Mouse (Mus musculus) embryonic facial prominence, embryonic 11.5 days (tissue): ENCODE data around the gene Gsto1. TPM values are rescaled to one million over a fixed set of nuclear protein-coding genes. Genes with fewer than 3 reads are reported as not detected.

Experiments used
- ATAC-seq: fragments of 200-750 bp; cut with Nextera tagmentation; replicated peaks from 2 replicates; pipeline ENCODE4 v1.8.0; 2017; ENCODE audit warnings: low read depth; ENCODE audit not compliant: insufficient number of reproducible peaks, low FRiP score, low TSS enrichment
- DNase-seq: peaks from one replicate; pipeline ENCODE4 v3.0.0-alpha.2; 2015; ENCODE audit warnings: low spot score
- H3K27ac ChIP-seq: fragments of 300-500 bp; sonication (generic); replicated peaks from 2 replicates; pipeline ENCODE4 v1.5.1; 2014; ENCODE audit warnings: mild to moderate bottlenecking, low read depth, low read length, control low read depth
- H3K27me3 ChIP-seq: fragments of 300-500 bp; sonication (generic); 2 replicates; pipeline ENCODE4 v1.6.1; 2014; ENCODE audit warnings: mild to moderate bottlenecking, low read length, moderate library complexity, mixed read lengths; ENCODE audit not compliant: control insufficient read depth, insufficient read depth
- H3K36me3 ChIP-seq: fragments of 300-500 bp; sonication (generic); replicated peaks from 2 replicates; pipeline ENCODE4 v1.6.1; 2014; ENCODE audit warnings: low read depth, mild to moderate bottlenecking, low read length, moderate library complexity, mixed read lengths; ENCODE audit not compliant: control insufficient read depth, insufficient read depth
- H3K4me1 ChIP-seq: fragments of 300-500 bp; sonication (generic); 2 replicates; pipeline ENCODE4 v1.6.1; 2014; ENCODE audit warnings: low read length, mixed read lengths; ENCODE audit not compliant: control insufficient read depth, insufficient read depth
- H3K4me2 ChIP-seq: fragments of 300-500 bp; sonication (generic); 2 replicates; pipeline ENCODE4 v1.6.1; 2014; ENCODE audit warnings: low read depth, mild to moderate bottlenecking, control low read depth, low read length, moderate library complexity
- H3K4me3 ChIP-seq: fragments of 300-500 bp; sonication (generic); 2 replicates; pipeline ENCODE4 v1.5.1; 2014; ENCODE audit warnings: low read depth, low read length, control low read depth
- H3K9ac ChIP-seq: fragments of 300-500 bp; sonication (generic); replicated peaks from 2 replicates; pipeline ENCODE4 v1.6.1; 2014; ENCODE audit warnings: mild to moderate bottlenecking, control low read depth, low read length
- H3K9me3 ChIP-seq: fragments of 300-500 bp; sonication (generic); replicated peaks from 2 replicates; pipeline ENCODE4 v1.6.1; 2016; ENCODE audit warnings: mild to moderate bottlenecking, low read length, inconsistent platforms, mixed read lengths; ENCODE audit not compliant: control insufficient read depth
- WGBS: fragments of 180-500 bp; shearing (Covaris S2); extraction: QIAGEN DNeasy Blood & Tissue Kit; methylation state at CpG from one replicate; pipeline ENCODE4 v1.1.7; 2014; 5-methylcytosine and 5-hydroxymethylcytosine counted together
- polyA plus RNA-seq: library from polyadenylated mRNA; unstranded; fragments of >200 nt; fragmentation: Nextera tagmentation; extraction: Ambion mirVana; gene quantifications from 2 replicates; pipeline ENCODE4 v1.2.1, GENCODE M21; 2014

The Gsto1 gene
- polyA plus RNA-seq, 1 experiment from 2014 or later, result 196 TPM

- no peaks in the 10 kb centered on the region for H3K27me3 ChIP-seq
- peak overlapping the region; percentile 19 for H3K4me3 ChIP-seq
- no peaks in the 10 kb centered on the region; the same call in 1 of the 2 replicates for H3K36me3 ChIP-seq
- ATAC-seq (peak; percentile 57), DNase-seq (peak; percentile 68)
- peak overlapping the region; percentile 79 for H3K9ac ChIP-seq
- no peaks in the 10 kb centered on the region for H3K9me3 ChIP-seq
- H3K4me2 ChIP-seq, result peak overlapping the region; percentile 50
- peaks cover 4% of the 10 kb centered on the region; the same call in 1 of the 2 replicates for H3K4me1 ChIP-seq
- WGBS, result under 1% methylated on average over 10 of the region's 10 CpGs
- peak overlapping the region; percentile 87 for H3K27ac ChIP-seq
Observed at GRCm38 (mm10) chr19:47909387-47910116, 54.8 kb downstream of the Gsto1 start.

- peaks cover 4% of the 10 kb centered on the region; the same call in 1 of the 2 replicates for H3K4me1 ChIP-seq
- H3K36me3 ChIP-seq, result no peaks in the 10 kb centered on the region; the same call in 1 of the 2 replicates
- peak overlapping the region; percentile 79 for H3K9ac ChIP-seq
- ATAC-seq (0 out of 2 replicates have a peak, but pooled peaks have one; percentile 22), DNase-seq (no peak)
- WGBS, result 32% methylated on average over 4 of the region's 4 CpGs
- H3K9me3 ChIP-seq, result no peaks in the 10 kb centered on the region
- peak overlapping the region; percentile 29 for H3K27ac ChIP-seq
- no peaks in the 10 kb centered on the region for H3K27me3 ChIP-seq
- H3K4me3 ChIP-seq, result no peak overlapping the region; the same call in 1 of the 2 replicates
- peak overlapping the region; percentile 50 for H3K4me2 ChIP-seq
Observed at GRCm38 (mm10) chr19:47910117-47910618, 55.4 kb downstream of the Gsto1 start.

- Histone ChIP-seq H3K4me2 (no peak overlapping the region), H3K9me3 (no peaks in the 10 kb centered on the region), H3K36me3 (no peaks in the 10 kb centered on the region), H3K9ac (no peak overlapping the region), H3K27me3 (no peaks in the 10 kb centered on the region), H3K27ac (no peak overlapping the region), H3K4me1 (peaks cover 4% of the 10 kb centered on the region; the same call in 1 of the 2 replicates), H3K4me3 (no peak overlapping the region)
- ATAC-seq (no peak), DNase-seq (no peak)
- WGBS, result 90% methylated on average over 4 of the region's 4 CpGs
Observed at GRCm38 (mm10) chr19:47910751-47911150, 56.0 kb downstream of the Gsto1 start.

GRCm38 (mm10) chr19:47913344-47913743 is 58.6 kb downstream of the Gsto1 start:
- H3K9me3 ChIP-seq, result no peaks in the 10 kb centered on the region
- WGBS, result 84% methylated on average over 7 of the region's 7 CpGs
- no peak overlapping the region for H3K27ac ChIP-seq
- no peak overlapping the region for H3K4me3 ChIP-seq
- H3K27me3 ChIP-seq, result no peaks in the 10 kb centered on the region
- H3K9ac ChIP-seq, result no peak overlapping the region
- no peak for DNase-seq
- peaks cover 4% of the 10 kb centered on the region; the same call in 1 of the 2 replicates for H3K4me1 ChIP-seq
- no peak for ATAC-seq
- H3K36me3 ChIP-seq, result no peaks in the 10 kb centered on the region
- no peak overlapping the region for H3K4me2 ChIP-seq

- H3K4me2 ChIP-seq, result no peak overlapping the region
- H3K9me3 ChIP-seq, result no peaks in the 10 kb centered on the region
- WGBS, result 82% methylated on average over 4 of the region's 4 CpGs
- no peaks in the 10 kb centered on the region for H3K27me3 ChIP-seq
- H3K4me1 ChIP-seq, result no peaks in the 10 kb centered on the region; the same call in 1 of the 2 replicates
- H3K9ac ChIP-seq, result no peak overlapping the region
- no peak overlapping the region for H3K4me3 ChIP-seq
- DNase-seq (no peak), ATAC-seq (no peak)
- no peak overlapping the region for H3K27ac ChIP-seq
- no peaks in the 10 kb centered on the region for H3K36me3 ChIP-seq
Observed at GRCm38 (mm10) chr19:47914191-47914590, 59.4 kb downstream of the Gsto1 start.

Other genes with a start within 250 kb of the Gsto1 start
- gene Col17a1, start 162.9 kb upstream of the Gsto1 start, polyA plus RNA-seq, result 2.5 TPM in 2 replicates
- gene Sfr1, start 123.3 kb upstream of the Gsto1 start, polyA plus RNA-seq, result 341 and 384 TPM in 2 replicates
- gene Gsto2, start 10.6 kb downstream of the Gsto1 start, polyA plus RNA-seq, result 0.77 and 1.3 TPM in 2 replicates
- gene Cfap43, start 64.3 kb downstream of the Gsto1 start, polyA plus RNA-seq, result 0.06 TPM in 1 of 2 replicates, not detected in the other
- 10.4 and 12.3 TPM in 2 replicates for gene Itprip, start 64.3 kb downstream of the Gsto1 start, polyA plus RNA-seq
- gene Cfap58, start 82.7 kb downstream of the Gsto1 start, polyA plus RNA-seq, result 0.10 TPM in 1 of 2 replicates, not detected in the other